Mouse (Mus musculus) megakaryocyte, adult 5-6 weeks (primary cell): ENCODE measurements around the gene Txndc15. TPM values are rescaled to one million over a fixed set of nuclear protein-coding genes. Genes with fewer than 3 reads are reported as not detected.

Experiments
- ATAC-seq: 2 replicates; pipeline ENCODE4 v1.8.0; 2016; ENCODE audit warnings: mild to moderate bottlenecking, inconsistent platforms; ENCODE audit not compliant: poor library complexity, severe bottlenecking
- total RNA-seq, 2 experiments: library from RNA; stranded (forward) in 1 of 2; stranded (reverse) in 1 of 2; fragments of 153-499, 151-499 nt in 1 of 2; fragments of 221-1000, 200-1000 nt in 1 of 2; gene quantifications; 2 replicates each; pipeline versions ENCODE4 v1.2.3 to v1.2.4; 2015 to 2017

Txndc15 gene
- total RNA-seq, 2 experiments from 2014 or later: 32.2 to 48.9 TPM

GRCm38 (mm10) chr13:55727839-55728238 lies 13.4 kb downstream of the Txndc15 start:
- peak; percentile 79 for ATAC-seq

GRCm38 (mm10) chr13:55730716-55731115 lies 16.3 kb downstream of the Txndc15 start:
- no peak for ATAC-seq

DNA sequence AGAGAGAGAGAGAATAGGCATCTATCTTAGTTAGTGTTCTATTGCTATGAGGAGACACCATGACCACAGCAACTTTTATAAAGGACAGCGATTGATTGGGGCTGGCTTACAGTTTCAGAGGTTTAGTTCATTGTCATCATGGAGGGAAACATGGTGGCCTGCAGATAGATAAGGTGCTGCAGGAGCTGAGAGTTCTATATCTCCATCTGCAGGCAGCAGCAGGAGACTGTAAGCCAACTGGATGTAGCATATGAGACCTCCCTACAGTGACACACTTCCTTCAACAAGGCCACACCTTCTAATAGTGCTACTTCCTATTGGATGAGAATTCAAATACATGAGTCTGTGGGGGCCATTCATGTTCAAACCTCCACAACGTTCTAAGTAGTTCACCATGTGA lies 17.7 kb downstream of the Txndc15 start:
- ATAC-seq: no peak

DNA sequence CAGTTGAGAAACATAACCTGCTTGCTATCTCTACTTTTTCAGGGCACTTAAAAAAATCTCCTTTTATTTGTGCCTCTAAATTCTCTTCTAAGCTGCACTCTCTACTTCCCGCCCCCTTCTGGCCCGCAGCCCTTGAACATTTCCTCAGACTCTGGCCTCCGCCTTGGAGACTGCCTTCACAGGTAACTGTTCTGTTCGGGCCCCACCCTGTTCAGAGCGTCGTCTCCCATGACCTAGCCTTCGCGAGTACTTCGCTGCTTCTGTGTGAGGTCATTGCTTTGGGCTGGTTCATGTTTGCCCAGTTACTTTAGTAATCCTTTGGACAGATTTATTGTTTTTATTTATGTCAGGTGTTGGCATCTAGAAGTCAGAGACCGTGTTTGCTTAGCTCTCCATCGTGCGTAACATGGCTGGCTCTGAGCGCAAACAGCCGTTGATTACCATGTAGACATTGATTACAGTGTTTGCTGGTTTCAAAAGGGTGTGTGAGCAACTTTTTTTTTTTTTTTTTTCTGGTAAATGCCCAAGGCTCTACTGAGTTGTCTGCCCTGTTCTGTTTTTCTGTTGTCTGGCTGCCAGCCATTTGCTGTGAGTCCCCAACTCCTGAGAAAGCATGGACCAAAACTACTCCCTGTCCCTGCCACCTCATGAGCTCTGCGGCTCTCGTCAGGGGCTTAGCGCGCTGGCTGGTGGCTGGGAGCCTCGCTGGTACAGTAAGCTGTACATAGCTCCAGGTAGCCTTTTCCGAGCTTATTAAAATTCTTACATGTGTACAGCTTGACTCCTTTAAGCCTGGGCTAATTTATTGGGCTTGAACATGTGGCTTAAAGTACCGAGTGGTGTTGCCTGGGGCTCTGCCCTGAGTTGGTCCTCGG lies 19.4 kb downstream of the Txndc15 start:
- ATAC-seq: no peak

DNA sequence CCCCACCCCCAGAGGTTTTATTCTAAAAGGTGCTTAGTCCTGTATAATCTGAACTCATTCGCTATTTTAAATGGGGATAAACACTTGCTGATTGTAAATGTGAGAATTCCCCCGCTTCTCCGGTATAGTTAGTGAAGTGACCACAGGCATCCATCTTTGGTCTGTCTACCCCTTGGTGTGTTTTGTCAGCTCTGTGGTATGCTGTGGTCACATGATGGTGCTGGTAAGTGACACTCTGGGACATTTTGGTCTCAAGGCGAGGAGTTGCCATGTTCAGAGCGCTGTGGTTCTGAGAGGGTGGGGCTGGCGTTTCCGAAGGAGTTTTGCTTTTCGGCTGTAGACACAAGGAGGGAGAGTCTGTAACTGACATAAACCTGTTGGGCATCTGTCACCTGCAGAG lies 23.4 kb downstream of the Txndc15 start:
- ATAC-seq: no peak

DNA sequence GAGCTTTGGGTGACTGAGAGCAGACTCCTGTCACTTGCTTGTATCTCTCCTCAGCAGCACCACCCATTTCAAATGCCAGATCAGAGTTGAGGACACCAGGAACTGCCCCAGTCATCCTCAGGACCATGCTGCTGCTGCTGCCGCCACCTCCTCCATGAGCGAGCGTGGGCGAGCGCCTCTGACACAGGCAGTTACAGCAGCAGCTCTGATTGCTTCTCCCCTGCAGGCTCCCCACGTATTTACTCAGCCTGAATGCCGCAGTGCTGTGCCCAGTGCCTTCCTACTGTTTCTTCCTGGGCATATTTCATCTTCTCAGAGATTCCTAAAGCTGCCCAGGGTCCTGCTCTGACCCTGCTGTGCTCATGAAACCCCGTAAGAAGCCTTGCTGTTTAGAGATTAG lies 27.9 kb downstream of the Txndc15 start:
- no peak for ATAC-seq

- ATAC-seq: peak; percentile 60
These were observed 39.9 kb downstream of the Txndc15 start for GRCm38 (mm10) chr13:55754380-55754779.

GRCm38 (mm10) chr13:55756789-55757188 lies 42.3 kb downstream of the Txndc15 start:
- ATAC-seq: no peak

DNA sequence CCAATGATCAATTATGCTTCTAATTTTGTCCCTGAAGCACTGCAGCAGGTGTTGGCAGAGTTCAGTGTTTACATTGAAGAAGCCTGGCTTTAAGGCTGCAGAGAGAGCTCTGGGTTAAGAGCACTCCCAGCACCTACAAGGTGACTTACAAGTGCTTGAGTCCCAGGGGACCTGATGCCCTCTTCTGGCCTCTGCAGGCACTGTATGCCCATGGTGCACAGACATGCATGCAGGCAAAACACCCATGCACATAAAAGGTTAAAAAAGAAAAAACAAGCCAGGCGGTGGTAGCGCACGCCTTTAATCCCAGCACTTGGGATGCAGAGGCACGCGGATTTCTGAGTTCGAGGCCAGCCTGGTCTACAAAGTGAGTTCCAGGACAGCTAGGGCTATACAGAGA lies 43.2 kb downstream of the Txndc15 start:
- no peak for ATAC-seq

DNA sequence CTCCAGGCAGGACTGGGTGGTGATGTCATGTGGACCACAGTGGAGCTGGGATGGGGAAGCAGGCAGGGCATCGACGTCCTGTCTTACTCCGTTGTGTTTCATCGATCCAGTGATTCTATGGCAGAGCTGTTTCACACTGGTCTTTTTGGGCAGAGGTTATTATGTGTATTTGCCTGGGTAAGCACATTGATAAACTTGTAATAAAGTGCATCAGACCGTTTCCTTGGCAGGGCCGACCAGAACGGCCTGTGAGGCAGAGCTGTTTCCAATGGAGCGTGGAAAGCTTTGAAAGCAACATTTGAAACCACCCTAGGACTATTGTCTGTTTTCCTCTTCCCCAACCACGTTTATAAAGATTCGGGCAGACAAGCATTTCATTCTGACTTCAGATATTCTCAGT lies 46.1 kb downstream of the Txndc15 start:
- no peak for ATAC-seq

GRCm38 (mm10) chr13:55761486-55761885 lies 47.0 kb downstream of the Txndc15 start:
- no peak for ATAC-seq

DNA sequence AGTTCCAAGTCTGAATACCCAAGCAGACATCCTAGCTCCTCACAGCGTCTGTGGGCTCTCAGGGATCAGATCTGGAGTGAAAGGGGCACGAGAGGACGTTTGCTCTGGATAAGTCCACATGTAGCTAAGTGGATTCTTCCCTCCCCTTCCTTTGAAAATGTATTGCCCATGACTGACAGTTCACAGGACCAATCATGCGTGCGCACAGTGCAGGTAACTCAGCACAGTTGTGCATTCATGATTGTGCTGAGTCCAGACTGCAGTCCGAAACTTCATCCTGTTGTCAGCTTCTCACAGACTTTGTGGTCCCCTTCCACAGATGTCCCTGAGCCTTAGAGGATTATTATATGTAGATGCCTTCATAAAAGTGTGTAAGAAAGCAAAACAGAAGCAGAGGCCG lies 59.9 kb downstream of the Txndc15 start:
- no peak for ATAC-seq

GRCm38 (mm10) chr13:55775056-55775455 lies 60.6 kb downstream of the Txndc15 start:
- ATAC-seq: no peak

Other genes starting within 250 kb of the Txndc15 start
- 0.18 TPM in 1 of 2 replicates, not detected in the other for gene Dbn1, start 226.5 kb upstream of the Txndc15 start, total RNA-seq (2015)
- gene Dbn1, start 226.5 kb upstream of the Txndc15 start, total RNA-seq (2017): 0.57 and 2.9 TPM in 2 replicates
- 23.8 and 25.9 TPM in 2 replicates for gene Pdlim7, start 201.0 kb upstream of the Txndc15 start, total RNA-seq (2015)
- 9.4 and 12.4 TPM in 2 replicates for gene Pdlim7, start 201.0 kb upstream of the Txndc15 start, total RNA-seq (2017)
- gene Dok3, start 185.4 kb upstream of the Txndc15 start, total RNA-seq (2015): 73.6 and 80.6 TPM in 2 replicates
- 81.2 and 88.6 TPM in 2 replicates for gene Dok3, start 185.4 kb upstream of the Txndc15 start, total RNA-seq (2017)
- 16.2 and 20.9 TPM in 2 replicates for gene Ddx41, start 178.0 kb upstream of the Txndc15 start, total RNA-seq (2015)
- gene Ddx41, start 178.0 kb upstream of the Txndc15 start, total RNA-seq (2017): 41.4 and 56.6 TPM in 2 replicates
- gene Fam193b, start 143.5 kb upstream of the Txndc15 start, total RNA-seq (2015): 29.7 and 35.4 TPM in 2 replicates
- 19.1 and 26.4 TPM in 2 replicates for gene Fam193b, start 143.5 kb upstream of the Txndc15 start, total RNA-seq (2017)
- gene Tmed9, start 140.9 kb upstream of the Txndc15 start, total RNA-seq (2015): 44.1 and 54.7 TPM in 2 replicates
- 87.7 and 100 TPM in 2 replicates for gene Tmed9, start 140.9 kb upstream of the Txndc15 start, total RNA-seq (2017)
- gene B4galt7, start 114.8 kb upstream of the Txndc15 start, total RNA-seq (2015): 10.4 TPM in 2 replicates
- 11.3 and 11.8 TPM in 2 replicates for gene B4galt7, start 114.8 kb upstream of the Txndc15 start, total RNA-seq (2017)
- gene Caml, start 91.6 kb upstream of the Txndc15 start, total RNA-seq (2015): 30.5 and 30.6 TPM in 2 replicates
- gene Caml, start 91.6 kb upstream of the Txndc15 start, total RNA-seq (2017): 25.9 and 36.6 TPM in 2 replicates
- gene Ddx46, start 79.6 kb upstream of the Txndc15 start, total RNA-seq (2015): 44.2 and 49.5 TPM in 2 replicates
- gene Ddx46, start 79.6 kb upstream of the Txndc15 start, total RNA-seq (2017): 58.1 and 60.1 TPM in 2 replicates
- gene B230219D22Rik, start 21.5 kb upstream of the Txndc15 start, total RNA-seq (2015): 59.5 and 68.7 TPM in 2 replicates
- 32.5 and 35.8 TPM in 2 replicates for gene B230219D22Rik, start 21.5 kb upstream of the Txndc15 start, total RNA-seq (2017)
- gene Pcbd2, start 12.7 kb downstream of the Txndc15 start, total RNA-seq (2015): 48.9 and 56.0 TPM in 2 replicates
- gene Pcbd2, start 12.7 kb downstream of the Txndc15 start, total RNA-seq (2017): 14.6 and 20.9 TPM in 2 replicates
- not detected in 2 replicates for gene Catsper3, start 69.9 kb downstream of the Txndc15 start, total RNA-seq (2015)
- not detected in 2 replicates for gene Catsper3, start 69.9 kb downstream of the Txndc15 start, total RNA-seq (2017)
- gene Pitx1, start 121.5 kb downstream of the Txndc15 start, total RNA-seq (2015): not detected in 2 replicates
- gene Pitx1, start 121.5 kb downstream of the Txndc15 start, total RNA-seq (2017): not detected in 2 replicates